Mouse (Mus musculus) heart, postnatal 25 days (tissue): ENCODE measurements at regions not wholly inside any gene's neighbourhood (a gene's known extent, or its start where the extent isn't known, plus 50 kb on each side); places are given as distances from the start of the nearest gene placed in this dataset.
A peak's percentile ranks its signal among the peaks of the same experiment; 100 is the strongest.

Experiments
- DNase-seq: peaks from one replicate; pipeline ENCODE4 v3.0.0; 2022; ENCODE audit warnings: low spot score
- intact Hi-C: fragments of 180-260 bp; cut with DNase I; formaldehyde crosslinking; loops from one replicate; pipeline ENCODE4 v1.15.1; 2025

DNA sequence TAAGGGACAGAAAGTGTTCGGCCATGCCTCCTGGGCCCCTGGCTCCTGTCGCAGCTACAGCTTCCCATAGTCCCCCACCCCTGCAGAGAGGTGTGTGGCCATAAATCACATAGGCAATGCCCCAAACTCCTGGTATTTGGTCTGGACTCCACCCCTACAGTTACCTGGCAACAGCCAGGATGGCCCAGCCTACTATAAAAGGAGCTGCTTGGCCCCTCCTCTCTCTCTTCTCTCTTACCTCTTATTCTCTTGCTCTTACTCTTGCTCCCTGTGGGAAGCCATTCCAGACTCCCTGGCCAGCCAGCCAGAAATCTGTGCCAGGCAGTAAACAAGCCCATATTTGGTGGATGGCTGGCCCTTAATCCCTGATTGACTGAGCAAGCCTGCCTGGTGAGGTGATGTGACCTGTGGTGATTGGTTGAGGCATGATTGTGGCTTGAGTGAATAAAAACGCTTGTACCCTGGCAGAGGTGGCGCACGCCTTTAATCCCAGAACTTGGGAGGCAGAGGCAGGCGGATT is 56.4 kb upstream of the Nap1l1 start:
- intact Hi-C loops, result no loop called here
- no peak for DNase-seq

- DNase-seq, result no peak
These were observed 53.4 kb upstream of the Nap1l1 start for GRCm38 (mm10) chr10:111419375-111420194.

DNA sequence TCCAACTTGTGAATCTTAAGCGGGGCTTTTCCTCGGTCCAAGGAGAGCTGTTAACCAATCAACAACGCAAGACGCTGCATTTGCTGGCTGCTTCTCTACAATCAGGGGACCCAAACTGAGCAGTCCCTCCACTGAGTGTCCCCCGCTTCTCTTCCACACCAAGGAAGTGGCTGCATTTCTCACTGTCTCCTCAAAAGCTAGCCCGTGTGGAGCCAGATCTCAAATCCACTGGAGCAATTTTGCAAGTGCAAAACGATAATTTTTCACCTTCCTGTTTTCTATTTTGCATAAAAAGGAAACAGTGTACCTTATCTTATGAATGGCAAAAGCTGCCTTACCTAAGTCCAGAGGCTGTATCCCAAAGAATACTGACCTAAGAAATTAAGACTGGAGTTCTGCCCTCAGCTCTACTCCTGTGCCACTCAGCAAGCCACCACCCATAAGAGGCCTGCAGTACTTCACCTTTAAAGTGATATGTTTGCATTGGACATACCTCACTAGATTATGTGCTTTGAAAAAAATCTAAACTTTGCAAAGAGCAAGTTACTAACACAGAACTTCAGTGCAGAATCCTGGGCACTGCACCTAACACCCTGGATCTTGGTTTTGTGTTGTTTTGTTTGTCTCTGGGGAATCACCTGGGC is 52.7 kb upstream of the Nap1l1 start:
- intact Hi-C loops, result no loop called here
- DNase-seq, result no peak

More at GRCm38 (mm10) chr10:111419375-111420194, 53.4 kb upstream of the Nap1l1 start:
- intact Hi-C loops, result no loop called here

DNA sequence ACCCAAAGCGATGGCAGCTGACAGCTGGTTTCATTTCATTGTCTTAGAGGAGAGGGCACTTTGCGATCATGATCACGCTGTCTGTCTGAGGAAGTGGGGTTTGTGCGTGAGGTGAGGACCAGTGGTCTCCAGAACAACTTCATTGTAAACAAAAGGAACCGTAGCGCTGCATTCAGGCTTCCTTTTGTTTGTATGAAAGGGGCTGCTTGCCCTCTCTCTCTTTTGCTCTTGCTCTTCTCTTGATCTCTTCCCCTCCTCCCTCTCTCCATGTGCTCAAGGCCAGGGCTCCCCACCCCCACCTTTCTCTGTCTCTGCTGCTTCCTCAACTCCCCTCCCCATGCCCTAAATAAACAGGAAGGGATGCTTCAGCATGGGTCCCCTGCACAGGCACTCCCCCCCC is 51.0 kb upstream of the Nap1l1 start:
- no peak for DNase-seq
- intact Hi-C loops, result no loop called here

- intact Hi-C loops, result no loop called here
- DNase-seq, result peak; percentile 9
These were observed 50.4 kb upstream of the Nap1l1 start for GRCm38 (mm10) chr10:111422649-111423048.
